Mouse (Mus musculus) heart, adult 9 months (tissue): ENCODE results near the gene Cdh24.
A peak's percentile ranks its signal among the peaks of the same experiment; 100 is the strongest.

Source experiments
- DNase-seq, 2 experiments: peaks; one replicate each; pipeline ENCODE4 v3.0.0; 2022; ENCODE audit warnings: low spot score in 2 of 2

Cdh24 gene

GRCm38 (mm10) chr14:54605752-54606321 lies 35.3 kb downstream of the Cdh24 start, which contains the start of gene 4931414P19Rik:
Gene 4931414P19Rik, minus strand, starts transcription at chr14:54605993.
- peak; percentile 55 to 72 for DNase-seq

GRCm38 (mm10) chr14:54603686-54604085 lies 37.5 kb downstream of the Cdh24 start:
- DNase-seq = no peak

GRCm38 (mm10) chr14:54603038-54603654 lies 38.0 kb downstream of the Cdh24 start:
- DNase-seq = peak; percentile 97 to 98

GRCm38 (mm10) chr14:54602613-54603012 lies 38.6 kb downstream of the Cdh24 start:
- DNase-seq = no peak

GRCm38 (mm10) chr14:54601601-54602000 lies 39.6 kb downstream of the Cdh24 start:
- DNase-seq = no peak

- DNase-seq = no peak
Observed at GRCm38 (mm10) chr14:54597084-54597483, 44.1 kb downstream of the Cdh24 start.

GRCm38 (mm10) chr14:54594631-54595414 lies 46.3 kb downstream of the Cdh24 start:
- no peak for DNase-seq

GRCm38 (mm10) chr14:54594055-54594454 lies 47.1 kb downstream of the Cdh24 start:
- no peak for DNase-seq

GRCm38 (mm10) chr14:54592319-54592934 lies 48.7 kb downstream of the Cdh24 start:
- peak in 1 of 2 experiments; percentile 55 for DNase-seq

- no peak for DNase-seq
Observed at GRCm38 (mm10) chr14:54591056-54591455, 50.1 kb downstream of the Cdh24 start.

- DNase-seq = peak in 1 of 2 experiments; percentile 60
Observed at GRCm38 (mm10) chr14:54583681-54584338, 57.4 kb downstream of the Cdh24 start.

GRCm38 (mm10) chr14:54582536-54582935 lies 58.6 kb downstream of the Cdh24 start:
- DNase-seq = no peak
